Mouse (Mus musculus): ENCODE measurements around the gene Auts2. TPM values are rescaled to one million over a fixed set of nuclear protein-coding genes. Genes with fewer than 3 reads are reported as not detected.
A peak's percentile ranks its signal among the peaks of the same experiment; 100 is the strongest.

Auts2 gene
- total RNA-seq, 2 experiments from 2014 or later = 23.5 to 29.5 TPM

- no peak for DNase-seq (ENCODE audit: low spot score in 2 of 2)
These were observed 995.2 kb downstream of the Auts2 start for GRCm38 (mm10) chr5:131547926-131548325.

- no peak for DNase-seq (ENCODE audit: low spot score in 2 of 2)
These were observed 996.7 kb downstream of the Auts2 start for GRCm38 (mm10) chr5:131546414-131546813.

GRCm38 (mm10) chr5:131544381-131544780, 998.8 kb downstream of the Auts2 start:
- no peak for DNase-seq (ENCODE audit: low spot score in 2 of 2)

- DNase-seq (ENCODE audit: low spot score in 2 of 2) = peak; percentile 61 to 77
These were observed 1004.7 kb downstream of the Auts2 start for GRCm38 (mm10) chr5:131538311-131538915.

GRCm38 (mm10) chr5:131537831-131538310, 1005.3 kb downstream of the Auts2 start:
- no peak for DNase-seq (ENCODE audit: low spot score in 2 of 2)

GRCm38 (mm10) chr5:131537155-131537830, 1005.9 kb downstream of the Auts2 start:
- peak; percentile 62 to 73 for DNase-seq (ENCODE audit: low spot score in 2 of 2)

GRCm38 (mm10) chr5:131535752-131536151, 1007.4 kb downstream of the Auts2 start:
- no peak for DNase-seq (ENCODE audit: low spot score in 2 of 2)

- peak; percentile 39 to 43 for DNase-seq (ENCODE audit: low spot score in 2 of 2)
These were observed 1009.3 kb downstream of the Auts2 start for GRCm38 (mm10) chr5:131533815-131534214.

GRCm38 (mm10) chr5:131531744-131532552, 1011.2 kb downstream of the Auts2 start:
- DNase-seq (ENCODE audit: low spot score in 2 of 2) = no peak

- DNase-seq (ENCODE audit: low spot score in 2 of 2) = no peak
These were observed 1012.3 kb downstream of the Auts2 start for GRCm38 (mm10) chr5:131530828-131531227.

GRCm38 (mm10) chr5:131526666-131527065, 1016.5 kb downstream of the Auts2 start:
- no peak for DNase-seq (ENCODE audit: low spot score in 2 of 2)

GRCm38 (mm10) chr5:131524900-131525465, 1018.2 kb downstream of the Auts2 start:
- DNase-seq (ENCODE audit: low spot score in 2 of 2) = no peak

GRCm38 (mm10) chr5:131519560-131519959, 1023.6 kb downstream of the Auts2 start:
- DNase-seq (ENCODE audit: low spot score in 2 of 2) = no peak

GRCm38 (mm10) chr5:131517677-131518076, 1025.5 kb downstream of the Auts2 start:
- no peak for DNase-seq (ENCODE audit: low spot score in 2 of 2)

- peak; percentile 28 to 34 for DNase-seq (ENCODE audit: low spot score in 2 of 2)
These were observed 1027.3 kb downstream of the Auts2 start for GRCm38 (mm10) chr5:131515707-131516407.

GRCm38 (mm10) chr5:131513753-131514152, 1029.4 kb downstream of the Auts2 start:
- DNase-seq (ENCODE audit: low spot score in 2 of 2) = no peak

GRCm38 (mm10) chr5:131512617-131513016, 1030.5 kb downstream of the Auts2 start:
- no peak for DNase-seq (ENCODE audit: low spot score in 2 of 2)

- no peak for DNase-seq (ENCODE audit: low spot score in 2 of 2)
These were observed 1032.5 kb downstream of the Auts2 start for GRCm38 (mm10) chr5:131510659-131511058.

- no peak for DNase-seq (ENCODE audit: low spot score in 2 of 2)
These were observed 1033.8 kb downstream of the Auts2 start for GRCm38 (mm10) chr5:131509315-131509714.

- DNase-seq (ENCODE audit: low spot score in 2 of 2) = no peak
These were observed 1044.3 kb downstream of the Auts2 start for GRCm38 (mm10) chr5:131498865-131499264.

Data from adrenal gland, adult 18-20 months (tissue).